Mouse (Mus musculus) liver, embryonic 14.5 days (tissue): ENCODE results near the gene Cyp2ab1. TPM values are rescaled to one million over a fixed set of nuclear protein-coding genes. Genes with fewer than 3 reads are reported as not detected.

Experiments used
- ATAC-seq: fragments of 200-750 bp; cut with Nextera tagmentation; 2 replicates; pipeline ENCODE4 v1.8.0; 2017; ENCODE audit warnings: moderate number of reproducible peaks, mild to moderate bottlenecking, moderate library complexity; ENCODE audit not compliant: insufficient read depth
- DNase-seq, 3 experiments: peaks; one replicate each; pipeline ENCODE4 v3.0.0-alpha.2; 2012 to 2013; ENCODE audit warnings: low read depth in 3 of 3, low spot score in 3 of 3
- H3K27ac ChIP-seq: fragments of 300-500 bp; sonication (generic); 2 replicates; pipeline ENCODE4 v1.5.1; 2014; ENCODE audit warnings: moderate library complexity, mild to moderate bottlenecking, control low read depth, inconsistent platforms
- H3K27me3 ChIP-seq: fragments of 300-500 bp; sonication (generic); 2 replicates; pipeline ENCODE4 v1.6.1; 2014; ENCODE audit warnings: mild to moderate bottlenecking, low read length, moderate library complexity; ENCODE audit not compliant: control insufficient read depth, insufficient read depth
- H3K36me3 ChIP-seq: fragments of 300-500 bp; sonication (generic); replicated peaks from 2 replicates; pipeline ENCODE4 v1.6.1; 2014; ENCODE audit warnings: low read depth; ENCODE audit not compliant: control insufficient read depth, insufficient read depth
- H3K4me1 ChIP-seq, 2 experiments: fragments of 200-500 bp in 1 of 2; fragments of 300-500 bp in 1 of 2; sonication (generic) in 1 of 2; replicated peaks; 2 replicates each; pipeline ENCODE4 v1.6.1; 2012 to 2014; ENCODE audit warnings: antibody characterized with exemption in 1 of 2, inconsistent platforms in 1 of 2, low read length in 1 of 2; ENCODE audit not compliant: control insufficient read depth in 2 of 2, insufficient read depth in 2 of 2
- H3K4me2 ChIP-seq: fragments of 300-500 bp; sonication (generic); 2 replicates; pipeline ENCODE4 v1.6.1; 2014; ENCODE audit warnings: low read depth, mild to moderate bottlenecking, control low read depth, moderate library complexity
- H3K4me3 ChIP-seq, 2 experiments: fragments of 200-500 bp in 1 of 2; fragments of 300-500 bp in 1 of 2; sonication (generic) in 1 of 2; 2 replicates each; pipeline ENCODE4 v1.5.1; 2012 to 2014; ENCODE audit warnings: low read depth in 2 of 2, low read length in 2 of 2, mild to moderate bottlenecking in 2 of 2, control low read depth in 1 of 2, inconsistent platforms in 1 of 2, moderate library complexity in 1 of 2; ENCODE audit not compliant: insufficient read depth in 1 of 2
- H3K9ac ChIP-seq: fragments of 300-500 bp; sonication (generic); replicated peaks from 2 replicates; pipeline ENCODE4 v1.6.1; 2014; ENCODE audit warnings: mild to moderate bottlenecking, control low read depth, moderate library complexity
- H3K9me3 ChIP-seq: fragments of 300-500 bp; sonication (generic); 2 replicates; pipeline ENCODE4 v1.6.1; 2016; ENCODE audit warnings: low read length, mixed read lengths; ENCODE audit not compliant: control insufficient read depth
- CTCF ChIP-seq: IDR thresholded peaks from 2 replicates; pipeline ENCODE4 v1.5.1; 2016; ENCODE audit warnings: antibody characterized with exemption, low read depth, control low read depth
- EP300 ChIP-seq: IDR thresholded peaks from 2 replicates; pipeline ENCODE4 v1.6.1; 2016; ENCODE audit warnings: antibody characterized with exemption, low read depth
- WGBS: fragments of 180-500 bp; shearing (Covaris S2); extraction: QIAGEN DNeasy Blood & Tissue Kit; methylation state at CpG from one replicate; pipeline ENCODE4 v1.1.7; 2014; ENCODE audit not compliant: insufficient replicate concordance; 5-methylcytosine and 5-hydroxymethylcytosine counted together
- polyA plus RNA-seq, 2 experiments: library from polyadenylated mRNA; depleted of rRNA in 1 of 2; stranded (reverse) in 1 of 2; unstranded in 1 of 2; fragments of >200 nt; fragmentation: Nextera tagmentation in 1 of 2; extraction: Ambion mirVana in 1 of 2; gene quantifications; 2 replicates each; pipeline versions ENCODE4 v1.2.1 to v1.2.3; 2012 to 2014

The Cyp2ab1 gene
- polyA plus RNA-seq, 2 experiments = not detected

DNA sequence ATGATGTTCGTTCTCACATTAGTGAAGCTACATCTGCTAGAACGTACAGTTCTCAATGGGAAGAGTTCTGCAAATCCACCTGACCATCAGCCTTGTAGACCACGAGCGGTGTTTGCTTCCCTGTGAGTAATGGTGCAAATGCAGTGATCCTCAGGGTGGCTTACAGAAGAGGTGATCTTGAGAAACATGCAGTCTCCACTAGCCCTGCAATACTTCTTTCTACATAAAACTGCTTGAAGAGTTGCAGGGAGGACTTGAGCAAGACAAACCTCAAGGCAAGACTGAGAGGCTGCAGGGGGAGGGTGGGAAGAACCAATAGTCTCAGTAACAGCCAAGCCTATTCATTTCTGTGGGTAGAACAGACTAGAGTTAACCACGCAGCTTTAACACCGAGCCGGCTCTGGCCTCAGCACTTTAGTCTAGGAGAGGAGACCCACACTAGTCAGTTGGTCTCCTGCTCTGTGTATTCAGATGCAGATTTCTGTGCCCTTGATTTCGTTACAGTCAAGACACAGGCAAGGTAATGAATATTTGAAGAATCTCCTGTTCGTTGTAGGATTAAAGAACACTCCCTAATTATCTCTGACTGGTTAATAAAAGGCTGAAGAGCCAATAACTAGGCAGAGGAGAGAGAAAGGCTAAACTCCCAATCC lies 34.6 kb upstream of the Cyp2ab1 start:
- ATAC-seq (no peak), DNase-seq (no peak)
- no peak overlapping the region for H3K4me2 ChIP-seq
- WGBS = 79% methylated on average over 9 of the region's 9 CpGs
- no peak overlapping the region for H3K27ac ChIP-seq
- H3K36me3 ChIP-seq = peaks cover 9% of the 10 kb centered on the region
- no peak overlapping the region for H3K9ac ChIP-seq
- TF ChIP-seq CTCF = no peak
- TF ChIP-seq EP300 = no peak
- H3K4me3 ChIP-seq = no peak overlapping the region
- no peaks in the 10 kb centered on the region for H3K9me3 ChIP-seq
- H3K4me1 ChIP-seq = no peaks in the 10 kb centered on the region; a peak in 1 of 4 replicates
- no peaks in the 10 kb centered on the region for H3K27me3 ChIP-seq

DNA sequence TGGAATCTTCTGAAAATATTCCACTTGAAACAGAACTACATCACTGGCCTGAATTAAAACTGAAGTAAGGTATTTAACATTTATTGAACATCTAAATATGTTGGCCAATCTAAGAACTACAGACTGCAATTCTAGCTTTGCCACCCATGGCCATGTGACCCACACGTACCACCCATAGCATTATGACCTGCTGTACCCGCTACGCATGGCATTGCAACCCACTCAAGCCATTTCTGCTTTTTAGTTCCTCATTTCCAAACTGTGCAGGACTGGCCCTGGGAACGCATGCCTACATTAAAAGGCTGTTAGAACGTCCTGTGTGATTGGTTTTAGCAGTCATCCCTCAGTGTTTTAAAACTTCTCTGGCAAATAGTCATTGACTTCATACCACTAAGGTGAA lies 32.6 kb upstream of the Cyp2ab1 start:
- Histone ChIP-seq H3K4me1 (no peaks in the 10 kb centered on the region; a peak in 1 of 4 replicates), H3K27me3 (no peaks in the 10 kb centered on the region), H3K27ac (no peak overlapping the region), H3K9ac (no peak overlapping the region), H3K4me2 (no peak overlapping the region), H3K36me3 (peaks cover 9% of the 10 kb centered on the region), H3K9me3 (no peaks in the 10 kb centered on the region), H3K4me3 (no peak overlapping the region)
- TF ChIP-seq EP300 = no peak
- TF ChIP-seq CTCF = no peak
- ATAC-seq (no peak), DNase-seq (no peak)
- 68% methylated on average over 5 of the region's 5 CpGs for WGBS

DNA sequence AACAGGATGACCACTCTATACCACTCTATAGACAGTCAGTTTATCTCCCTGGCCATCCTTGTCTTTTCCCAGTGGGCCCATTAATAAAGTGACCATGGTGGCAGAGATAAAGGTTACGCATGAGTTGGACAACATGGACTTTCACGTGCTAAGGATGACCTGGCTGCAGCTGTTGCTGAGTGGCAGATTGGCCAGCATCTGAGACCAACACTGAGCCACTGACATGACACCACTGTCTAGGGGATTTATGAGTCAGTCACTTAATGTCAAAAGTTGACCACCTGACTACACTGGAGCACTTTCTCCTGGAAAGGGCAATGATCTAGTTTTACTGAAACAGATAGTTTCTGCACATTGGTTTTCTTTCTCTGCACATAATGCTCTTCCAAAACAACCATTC lies 29.6 kb upstream of the Cyp2ab1 start:
- Histone ChIP-seq H3K9me3 (no peaks in the 10 kb centered on the region), H3K4me3 (no peak overlapping the region), H3K36me3 (peaks cover 9% of the 10 kb centered on the region), H3K4me2 (no peak overlapping the region), H3K27me3 (no peaks in the 10 kb centered on the region), H3K27ac (no peak overlapping the region), H3K9ac (no peak overlapping the region), H3K4me1 (no peaks in the 10 kb centered on the region; a peak in 1 of 4 replicates)
- ATAC-seq = no peak
- 72% methylated on average over 2 of the region's 2 CpGs for WGBS
- no peak for DNase-seq
- TF ChIP-seq CTCF (no peak), EP300 (no peak)

DNA sequence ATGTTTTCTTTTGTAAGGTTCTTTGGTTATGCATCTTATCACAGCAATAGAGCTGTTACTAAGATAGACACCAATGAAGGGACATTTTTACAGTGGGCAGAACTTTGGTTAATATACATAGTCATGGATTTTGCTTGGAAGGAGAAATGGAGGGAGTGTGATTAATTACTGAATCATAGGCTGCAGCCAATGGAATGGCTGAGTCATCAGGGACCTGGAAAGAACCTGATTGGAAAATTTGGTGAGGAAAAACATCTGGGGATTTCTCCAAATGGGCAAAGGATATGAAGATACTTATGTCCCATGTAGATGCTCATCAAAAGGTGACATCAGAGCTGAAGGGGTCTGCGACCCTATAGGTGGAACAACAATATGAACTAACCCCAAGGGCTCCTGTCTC lies 28.8 kb upstream of the Cyp2ab1 start:
- Histone ChIP-seq H3K27ac (no peak overlapping the region), H3K36me3 (peaks cover 9% of the 10 kb centered on the region), H3K4me2 (no peak overlapping the region), H3K4me1 (no peaks in the 10 kb centered on the region; a peak in 1 of 4 replicates), H3K9ac (no peak overlapping the region), H3K27me3 (no peaks in the 10 kb centered on the region), H3K9me3 (no peaks in the 10 kb centered on the region), H3K4me3 (no peak overlapping the region)
- TF ChIP-seq EP300 (no peak), CTCF (no peak)
- 77% methylated on average over 1 of the region's 1 CpGs for WGBS
- no peak for ATAC-seq
- DNase-seq = no peak

DNA sequence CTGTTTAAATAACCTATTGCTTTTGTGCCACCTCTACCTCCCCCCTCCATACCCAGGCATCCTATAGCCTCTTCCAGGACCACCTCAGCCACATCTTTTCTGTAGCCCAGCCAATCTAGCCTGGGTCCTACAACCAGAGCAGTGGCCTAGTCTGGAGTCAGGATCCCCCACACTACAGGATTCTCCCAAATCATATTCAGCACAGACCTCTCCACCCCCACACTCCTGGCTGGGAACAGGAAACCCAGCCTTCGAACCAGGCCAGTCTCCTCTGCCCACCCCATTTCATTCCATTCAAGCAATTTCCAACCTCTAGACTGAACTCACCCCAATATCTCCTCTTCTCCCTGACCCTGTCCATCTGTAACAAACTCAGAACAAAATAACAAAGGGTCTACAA lies 20.3 kb upstream of the Cyp2ab1 start:
- 76% methylated on average over 1 of the region's 1 CpGs for WGBS
- DNase-seq = no peak
- Histone ChIP-seq H3K27ac (no peak overlapping the region), H3K9me3 (no peaks in the 10 kb centered on the region), H3K9ac (no peak overlapping the region), H3K27me3 (no peaks in the 10 kb centered on the region), H3K4me1 (no peaks in the 10 kb centered on the region), H3K4me3 (no peak overlapping the region), H3K4me2 (no peak overlapping the region), H3K36me3 (peaks cover 2% of the 10 kb centered on the region; the same call in 1 of the 2 replicates)
- TF ChIP-seq EP300 (no peak), CTCF (no peak)
- ATAC-seq = no peak
